Mouse (Mus musculus): ENCODE data around the gene Slc1a7.

The Slc1a7 gene

DNA sequence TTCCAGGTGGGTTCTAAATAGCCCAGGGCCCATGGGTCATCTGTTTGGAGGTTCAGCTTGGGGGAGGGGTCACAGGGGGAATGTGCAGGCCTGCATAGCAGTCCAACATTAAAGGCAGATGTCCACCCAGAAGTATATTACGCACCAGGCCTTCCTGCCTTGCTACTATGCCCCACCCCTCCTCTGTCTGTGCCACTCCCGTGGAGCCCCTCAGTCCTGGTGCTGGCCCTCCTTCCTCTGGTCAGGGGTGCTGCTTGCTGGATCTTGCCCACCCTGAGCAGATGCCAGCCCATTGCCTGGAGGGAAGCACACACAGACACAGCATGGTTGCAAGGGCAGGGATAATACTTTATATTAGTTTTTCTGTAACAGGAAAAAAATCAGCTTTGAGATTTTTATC is 46.3 kb downstream of the Slc1a7 start:
- no peak for DNase-seq (ENCODE audit: low spot score in 2 of 2)

GRCm38 (mm10) chr4:108015067-108015765 is 47.1 kb downstream of the Slc1a7 start:
- no peak for DNase-seq (ENCODE audit: low spot score in 2 of 2)

- no peak for DNase-seq (ENCODE audit: low spot score in 2 of 2)
Observed at GRCm38 (mm10) chr4:108016321-108016720, 48.2 kb downstream of the Slc1a7 start.

DNA sequence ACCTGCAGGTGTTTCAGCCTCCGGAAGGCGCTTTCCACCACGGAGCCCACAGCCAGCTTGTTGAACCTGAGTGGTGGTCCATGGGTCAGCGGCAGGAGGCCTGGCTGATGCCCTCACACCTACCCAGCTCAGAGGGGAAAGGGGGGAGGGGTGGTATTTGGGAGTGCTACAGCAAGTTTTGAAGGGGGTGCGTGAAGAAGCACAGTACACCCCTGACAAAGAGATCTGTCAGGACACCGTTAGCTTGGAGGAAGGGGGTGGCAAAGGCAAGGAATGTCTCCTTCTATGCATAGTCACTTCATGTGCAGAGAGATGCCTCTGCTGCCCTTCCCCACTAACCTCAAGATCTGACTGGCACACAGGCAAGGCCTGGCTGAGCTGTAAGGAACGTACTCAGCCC is 49.7 kb downstream of the Slc1a7 start:
- DNase-seq (ENCODE audit: low spot score in 2 of 2) = no peak

- DNase-seq (ENCODE audit: low spot score in 2 of 2) = no peak
Observed at GRCm38 (mm10) chr4:108018241-108018923, 50.2 kb downstream of the Slc1a7 start.

DNA sequence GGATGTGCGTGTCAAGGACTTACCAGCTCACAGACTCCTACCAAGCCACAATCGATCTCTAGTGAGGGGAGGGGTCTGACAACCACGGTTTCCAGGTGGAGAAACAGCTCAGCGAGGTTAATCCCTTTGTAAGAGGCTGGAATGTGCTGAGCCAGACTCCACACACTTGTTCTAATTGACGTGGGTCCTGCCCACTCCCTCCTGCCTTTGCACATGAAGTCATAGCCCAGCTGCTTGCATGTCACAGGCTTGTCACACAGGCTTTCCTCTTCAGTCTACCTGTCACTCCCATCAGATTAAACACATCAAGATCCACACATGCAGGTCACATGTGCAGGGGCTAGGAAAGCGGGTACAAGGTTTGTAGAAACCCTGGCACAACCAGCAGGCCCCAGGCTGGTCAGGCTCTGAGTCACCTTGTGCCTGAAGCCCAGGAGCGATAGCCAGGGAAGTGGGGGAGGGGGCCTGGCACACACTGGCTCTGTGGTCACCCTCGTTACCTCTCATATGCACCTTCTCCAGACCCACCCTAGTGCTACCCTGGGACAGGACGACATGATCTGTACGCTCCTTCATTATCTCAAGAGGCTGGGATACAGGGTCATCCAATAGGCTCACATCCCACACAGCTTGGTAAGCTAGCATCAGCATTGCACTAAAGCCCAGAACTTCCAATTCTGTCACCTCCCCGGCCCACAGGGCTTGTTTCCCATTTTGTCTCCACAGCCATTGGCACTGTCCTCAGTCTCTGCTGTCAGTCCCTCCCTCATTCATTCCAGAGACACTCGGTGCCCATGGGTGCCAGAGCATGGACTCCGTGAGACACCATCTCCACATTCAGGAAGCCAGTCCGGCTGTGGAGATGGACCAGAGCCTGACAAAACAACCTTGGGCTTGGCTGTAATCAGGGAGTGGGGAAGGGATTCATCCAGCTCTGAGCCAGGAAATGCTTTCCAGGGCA is 51.1 kb downstream of the Slc1a7 start:
- DNase-seq (ENCODE audit: low spot score in 2 of 2) = no peak

DNA sequence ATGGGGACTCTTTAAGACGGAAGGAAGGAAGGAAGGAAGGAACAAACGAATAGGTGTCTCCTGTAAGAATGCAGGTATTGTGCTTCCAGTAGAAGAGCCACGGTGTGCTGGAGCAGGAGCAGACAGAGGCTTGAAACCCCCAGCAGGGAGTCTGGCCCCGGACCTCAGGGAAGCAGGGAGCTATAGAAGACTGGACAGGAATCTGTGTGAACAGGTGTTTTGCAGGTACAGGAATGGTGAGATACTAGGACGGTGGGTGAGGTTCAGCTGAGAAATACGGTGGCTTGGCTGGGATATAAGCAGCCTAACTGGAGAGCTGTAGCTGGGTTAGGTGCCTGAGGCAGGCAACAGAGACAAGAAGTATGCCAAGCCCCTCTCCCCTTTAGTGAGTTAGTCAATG is 52.0 kb downstream of the Slc1a7 start:
- DNase-seq (ENCODE audit: low spot score in 2 of 2) = no peak

- DNase-seq (ENCODE audit: low spot score in 2 of 2) = no peak
Observed at GRCm38 (mm10) chr4:108023186-108023585, 55.1 kb downstream of the Slc1a7 start.

DNA sequence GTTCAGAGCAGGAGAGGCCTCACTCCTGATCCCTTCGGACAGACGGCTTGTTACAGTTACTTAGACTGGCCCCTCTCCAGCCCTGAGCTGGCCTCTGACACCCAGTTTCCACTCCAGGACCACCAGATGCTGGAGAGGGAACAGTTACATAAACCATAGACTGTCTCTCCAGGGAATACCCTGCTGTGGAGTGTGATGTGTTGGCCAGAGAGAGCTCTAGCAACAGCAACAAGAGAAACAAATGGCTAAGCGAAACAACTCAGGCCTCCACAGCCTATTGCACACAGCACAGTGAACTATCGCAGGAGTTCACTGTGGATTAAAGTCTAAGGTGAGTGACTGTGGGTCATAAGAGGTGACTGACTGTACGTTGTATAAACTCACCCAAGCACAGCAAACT is 56.5 kb downstream of the Slc1a7 start:
- DNase-seq (ENCODE audit: low spot score in 2 of 2) = no peak

DNA sequence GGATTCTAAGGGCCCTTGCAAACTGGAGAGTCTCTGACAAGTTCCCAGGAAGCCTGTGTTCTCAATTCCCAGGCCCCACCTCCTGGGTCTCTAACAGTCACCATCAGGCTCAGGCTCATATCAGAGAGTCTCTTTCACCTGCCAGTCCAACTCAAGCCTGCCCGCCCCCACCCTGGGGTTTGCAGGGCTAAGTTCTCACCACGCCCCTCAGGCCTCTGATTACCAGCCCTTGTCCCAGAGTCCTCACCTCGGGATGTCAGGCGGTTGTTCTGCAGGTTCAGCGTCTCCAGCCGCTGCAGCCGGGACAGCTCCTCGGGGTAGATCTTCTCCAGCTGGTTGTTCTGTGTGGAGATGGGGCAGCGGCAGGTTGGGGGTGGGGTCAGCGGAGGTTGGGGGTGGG is 57.1 kb downstream of the Slc1a7 start:
- DNase-seq (ENCODE audit: low spot score in 2 of 2) = no peak

DNA sequence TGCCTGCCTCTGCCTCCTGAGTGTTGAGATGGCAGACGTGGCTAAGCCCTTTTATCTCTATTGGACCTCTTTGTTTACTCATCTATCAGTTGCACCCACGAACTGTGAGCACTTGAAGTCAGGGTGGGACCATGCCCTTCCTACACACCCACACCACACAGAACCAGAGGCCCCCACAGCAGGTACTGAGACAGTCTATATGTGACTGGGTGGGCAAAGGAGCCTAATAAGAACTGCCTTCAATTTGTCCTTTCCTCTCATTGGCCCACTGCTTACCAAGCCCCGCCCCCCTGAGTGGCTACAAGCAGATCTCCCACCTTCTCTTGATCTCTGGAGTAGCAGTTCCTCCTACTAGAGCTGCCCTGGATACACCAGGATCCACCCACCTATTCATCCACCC is 58.1 kb downstream of the Slc1a7 start:
- DNase-seq (ENCODE audit: low spot score in 2 of 2) = no peak

DNA sequence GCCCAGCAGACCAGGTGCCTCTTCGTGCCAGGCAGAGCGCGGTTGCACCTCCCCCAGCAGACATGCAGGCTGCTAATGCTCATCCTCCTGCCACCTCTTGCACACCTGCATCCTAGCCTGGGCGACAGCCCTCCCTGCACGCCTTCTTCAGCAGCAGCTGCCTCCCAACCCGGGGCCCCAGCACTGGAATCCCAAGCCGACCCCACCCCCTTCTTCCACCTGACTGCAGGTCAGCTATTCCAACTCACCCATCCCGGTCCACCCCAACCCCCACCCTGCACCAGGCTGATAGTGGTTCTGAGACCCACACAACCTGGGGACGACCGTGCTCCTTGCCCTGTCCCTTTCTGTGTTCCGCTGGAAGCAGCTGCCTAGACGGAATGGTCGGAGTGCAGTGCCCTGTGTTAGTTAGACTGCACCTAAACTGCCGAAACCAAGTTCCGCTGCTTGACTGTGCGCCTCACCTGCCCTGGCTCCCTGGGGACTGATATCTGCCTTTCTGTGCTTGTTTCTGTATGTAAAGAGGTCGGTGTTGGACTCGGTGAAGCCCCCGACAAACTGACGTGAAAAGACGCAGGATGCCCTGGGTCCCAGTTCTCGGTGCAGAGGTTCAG is 62.9 kb downstream of the Slc1a7 start:
- no peak for DNase-seq (ENCODE audit: low spot score in 2 of 2)

DNA sequence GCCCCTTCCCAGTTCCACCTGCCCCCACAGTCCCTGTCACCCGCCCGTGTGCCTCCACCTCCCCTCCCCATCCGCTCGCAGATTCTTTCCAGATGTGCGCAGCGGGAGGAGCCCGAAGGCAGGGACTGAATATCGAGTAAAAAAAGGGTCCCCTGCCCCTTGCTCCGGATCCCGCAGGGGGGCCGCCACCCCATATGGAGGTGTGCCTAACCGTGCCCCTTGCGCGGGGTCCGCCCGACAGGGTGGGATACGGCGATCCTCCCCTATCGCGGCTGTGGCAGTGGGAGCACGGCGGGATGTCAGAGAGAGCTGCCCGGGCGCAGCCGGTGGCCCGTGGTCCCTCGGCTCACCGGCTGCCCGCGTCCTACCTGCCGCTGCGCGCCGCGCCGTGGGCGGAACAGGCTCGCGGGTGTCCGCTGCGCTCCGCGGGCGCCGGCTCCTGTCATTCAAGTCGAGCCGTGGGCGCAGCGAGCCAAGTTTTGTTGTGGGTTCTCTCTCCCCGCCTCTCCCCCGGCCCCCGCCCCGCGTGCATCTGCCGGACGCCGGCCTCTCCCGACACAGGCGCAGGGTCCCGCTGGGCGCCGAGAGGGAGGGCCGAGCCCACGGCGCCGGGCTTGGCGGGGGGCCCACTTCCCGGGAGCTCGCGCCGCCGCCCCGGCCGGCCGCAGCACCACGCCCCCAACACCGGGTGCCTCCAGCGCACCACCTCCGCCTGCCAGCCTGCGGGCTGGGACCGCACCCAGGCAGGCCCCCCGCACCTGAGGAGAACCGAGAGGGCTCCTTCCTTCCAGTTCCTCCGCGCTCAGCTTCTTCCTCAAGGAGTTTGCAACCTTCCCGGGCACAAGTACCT is 63.6 kb downstream of the Slc1a7 start:
- DNase-seq (ENCODE audit: low spot score in 2 of 2) = peak in 1 of 2 experiments; percentile 31

DNA sequence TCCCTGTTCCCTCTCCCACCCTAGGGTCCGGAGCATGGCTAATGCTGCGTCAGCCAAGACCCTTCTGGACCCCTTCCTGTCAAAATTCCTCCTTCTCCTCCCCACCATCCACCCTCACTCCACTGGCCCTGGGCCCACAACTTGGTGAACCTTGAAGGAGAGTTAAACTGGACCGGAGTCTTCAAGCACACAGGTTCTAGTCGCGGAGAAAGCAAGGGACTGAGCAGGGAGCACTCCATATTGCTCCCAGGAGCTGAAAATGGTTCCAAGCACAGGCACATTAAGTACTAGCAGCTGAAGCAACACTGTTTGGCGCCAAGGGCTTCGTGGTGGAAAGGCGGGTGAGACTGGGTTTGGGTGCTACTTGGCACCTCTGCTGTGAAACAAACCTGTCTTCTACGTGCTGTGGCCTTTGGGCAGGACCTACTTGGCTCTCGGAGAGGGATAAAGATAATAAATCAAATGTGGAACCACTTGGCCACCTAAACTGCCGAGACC is 64.3 kb downstream of the Slc1a7 start:
- no peak for DNase-seq (ENCODE audit: low spot score in 2 of 2)

GRCm38 (mm10) chr4:108033041-108033764 is 65.1 kb downstream of the Slc1a7 start:
- no peak for DNase-seq (ENCODE audit: low spot score in 2 of 2)

DNA sequence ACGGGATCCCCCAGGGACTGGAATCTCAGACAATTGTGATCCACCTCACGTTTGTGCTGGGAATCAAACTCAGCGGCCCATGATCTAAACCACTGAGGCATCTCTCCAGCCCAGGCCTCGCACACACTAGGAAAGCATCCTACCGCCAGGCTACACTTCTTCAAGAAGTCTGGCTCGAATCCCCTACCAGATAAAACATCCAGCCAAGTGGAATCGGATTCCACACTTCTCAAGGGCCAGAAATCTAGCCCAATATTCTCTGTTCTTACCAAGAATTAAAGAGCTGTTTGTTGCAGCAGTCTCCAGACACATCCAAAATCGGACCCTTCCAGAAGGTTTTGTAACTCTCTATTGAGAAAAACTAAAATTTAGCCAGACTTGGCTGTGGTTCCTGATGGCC is 68.9 kb downstream of the Slc1a7 start:
- DNase-seq (ENCODE audit: low spot score in 2 of 2) = no peak

- DNase-seq (ENCODE audit: low spot score in 2 of 2) = no peak
Observed at GRCm38 (mm10) chr4:108045136-108046107, 77.3 kb downstream of the Slc1a7 start.

DNA sequence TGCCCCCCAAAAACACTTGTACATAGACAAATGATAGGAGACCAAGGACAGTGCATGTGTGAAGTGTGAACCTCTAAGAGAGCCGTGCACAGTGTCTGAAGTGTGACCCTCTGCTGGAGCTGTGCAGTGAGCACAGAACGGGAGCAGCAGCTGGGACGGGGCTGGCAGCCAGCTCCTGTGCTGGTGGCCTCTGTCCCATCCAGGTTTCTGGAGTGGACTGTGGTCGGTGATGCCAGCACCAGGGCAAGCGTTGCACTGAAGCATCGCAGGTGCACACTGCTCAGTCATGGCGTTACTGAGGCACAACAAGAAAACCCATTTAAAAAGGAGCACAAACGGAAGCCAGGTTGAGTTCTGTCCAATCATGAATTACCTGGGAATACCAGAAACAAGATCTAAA is 78.0 kb downstream of the Slc1a7 start:
- no peak for DNase-seq (ENCODE audit: low spot score in 2 of 2)

DNA sequence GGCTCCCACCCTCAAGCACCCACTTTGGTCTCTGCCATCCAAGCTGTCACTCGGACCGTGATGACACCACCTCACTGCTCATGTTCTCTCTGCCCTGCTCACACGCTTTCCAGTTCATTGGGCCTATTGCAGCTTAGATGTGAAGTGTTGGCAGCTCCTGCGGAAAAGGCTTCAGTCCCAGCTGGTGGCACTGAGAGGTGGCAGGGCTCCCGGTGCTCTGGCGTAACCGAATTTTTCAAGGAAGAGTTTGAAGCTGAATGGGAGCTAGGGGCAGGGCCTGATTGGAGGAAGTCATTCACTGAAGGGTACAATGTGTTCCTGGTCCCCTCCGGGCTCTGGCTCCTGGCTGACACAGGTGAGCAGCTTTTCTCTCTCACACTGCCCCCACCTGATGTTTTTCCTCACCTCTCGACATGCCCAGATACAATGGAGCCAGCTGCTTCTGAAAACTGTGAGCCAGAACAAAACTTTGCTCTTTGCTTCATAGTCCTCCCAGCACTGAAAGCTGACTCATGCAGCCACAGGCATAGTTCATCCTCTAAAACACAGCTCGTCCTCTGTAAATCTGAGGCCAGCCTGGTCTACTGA is 83.6 kb downstream of the Slc1a7 start:
- DNase-seq (ENCODE audit: low spot score in 2 of 2) = peak; percentile 22 to 26

Data from frontal cortex, postnatal 10 days (tissue).